Mouse (Mus musculus) left cerebral cortex, postnatal 25 days (tissue): ENCODE measurements around the gene Tmem52b. TPM values are rescaled to one million over a fixed set of nuclear protein-coding genes. Genes with fewer than 3 reads are reported as not detected.

ENCODE experiments used
- DNase-seq, 2 experiments: peaks; one replicate each; pipeline ENCODE4 v3.0.0; 2022; ENCODE audit warnings: low spot score in 2 of 2, mixed read lengths in 1 of 2
- intact Hi-C: fragments of 180-260 bp; cut with DNase I; formaldehyde crosslinking; loops from one replicate; pipeline ENCODE4 v1.15.1; 2025
- total RNA-seq, 2 experiments: library from RNA; stranded (reverse); gene quantifications; 2 replicates each; pipeline ENCODE4 v1.2.3; 2021

Gene Tmem52b
- total RNA-seq, 2 experiments from 2014 or later: not detected

DNA sequence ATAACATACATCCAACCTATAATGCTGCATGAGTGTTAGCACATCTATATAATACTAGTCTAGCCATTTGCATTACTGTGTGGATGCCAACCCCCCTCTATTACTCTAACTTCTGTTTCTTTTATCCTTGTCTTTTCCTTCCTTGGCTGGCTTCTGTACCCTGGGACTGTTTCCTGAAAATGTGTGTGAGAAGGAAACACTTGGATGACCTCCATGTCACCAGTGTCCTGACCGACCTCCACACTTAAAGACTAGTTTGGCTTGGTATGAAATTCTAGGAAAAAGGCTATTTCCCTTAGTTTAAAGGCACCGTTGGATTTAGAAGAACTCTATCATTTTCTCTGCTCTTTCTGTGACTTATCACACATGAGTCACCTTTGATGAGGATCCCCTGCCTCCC is 15.1 kb downstream of the Tmem52b start:
- DNase-seq: no peak
- intact Hi-C loops: no loop called here

DNA sequence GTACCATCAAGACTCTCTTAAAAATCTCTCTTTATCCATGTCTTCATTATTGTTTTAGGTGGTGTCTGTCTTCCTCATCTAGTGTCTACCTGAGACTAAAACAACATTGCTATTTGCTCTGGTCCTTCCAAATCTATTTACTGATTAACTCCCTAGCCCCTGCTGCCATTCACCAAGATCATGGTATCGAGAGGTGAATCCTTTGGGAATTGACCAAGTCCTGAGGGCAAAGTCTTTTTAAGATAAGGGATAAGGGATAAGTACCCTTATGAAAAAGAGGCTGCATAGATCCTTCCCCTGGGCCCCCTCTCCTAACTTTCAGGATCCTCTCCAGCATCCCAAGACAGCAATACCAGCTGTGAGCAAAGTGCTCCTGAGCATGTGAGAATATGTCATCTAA is 17.2 kb downstream of the Tmem52b start:
- DNase-seq: no peak
- intact Hi-C loops: loop anchor here (10.0 kb wide), 2 partner anchors 685 to 765 kb away; no protein-coding TSS in a partner anchor

DNA sequence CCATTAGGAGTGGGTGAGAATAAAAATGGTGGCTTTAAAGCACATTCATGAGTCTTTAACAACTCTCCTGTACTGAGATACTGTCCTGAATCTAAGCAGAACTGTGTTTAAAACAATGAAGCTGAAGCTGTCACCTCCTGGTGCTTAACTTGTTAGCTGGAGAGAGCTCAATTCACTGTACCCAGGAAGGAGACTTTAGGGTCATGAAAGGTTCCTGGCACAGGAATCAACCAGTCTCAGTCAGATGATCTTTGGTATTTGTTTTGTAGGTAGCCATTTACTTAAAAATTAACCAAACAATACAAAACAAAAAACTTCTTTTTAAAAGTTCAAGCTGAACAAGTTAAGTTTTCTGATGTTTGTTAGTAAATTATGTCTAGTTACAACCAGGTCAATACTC is 17.9 kb downstream of the Tmem52b start:
- intact Hi-C loops: loop anchor here (10.0 kb wide), 2 partner anchors 685 to 765 kb away; no protein-coding TSS in a partner anchor
- DNase-seq: no peak

DNA sequence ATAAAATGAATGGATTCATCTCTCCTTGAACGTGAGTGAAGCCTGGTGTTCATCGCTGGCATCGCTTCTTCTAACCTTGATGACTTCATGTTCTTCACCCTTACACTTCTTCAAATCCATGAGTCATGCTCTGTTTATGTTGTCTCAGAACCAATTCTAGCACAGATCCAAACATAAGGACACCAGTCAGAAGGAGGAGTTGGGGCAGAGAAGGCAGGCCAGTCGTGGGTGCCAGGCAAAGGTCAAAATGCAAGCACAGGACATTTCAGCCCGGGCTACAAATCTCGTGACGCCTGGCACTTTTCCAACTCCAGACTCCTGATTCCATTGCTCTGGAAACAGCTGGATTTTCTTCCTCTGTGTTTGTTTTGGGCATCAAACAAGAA is 20.2 kb downstream of the Tmem52b start:
- DNase-seq: peak; percentile 50 to 59
- intact Hi-C loops: loop anchor here (10.0 kb wide), 2 partner anchors 688 to 768 kb away; no protein-coding TSS in a partner anchor

DNA sequence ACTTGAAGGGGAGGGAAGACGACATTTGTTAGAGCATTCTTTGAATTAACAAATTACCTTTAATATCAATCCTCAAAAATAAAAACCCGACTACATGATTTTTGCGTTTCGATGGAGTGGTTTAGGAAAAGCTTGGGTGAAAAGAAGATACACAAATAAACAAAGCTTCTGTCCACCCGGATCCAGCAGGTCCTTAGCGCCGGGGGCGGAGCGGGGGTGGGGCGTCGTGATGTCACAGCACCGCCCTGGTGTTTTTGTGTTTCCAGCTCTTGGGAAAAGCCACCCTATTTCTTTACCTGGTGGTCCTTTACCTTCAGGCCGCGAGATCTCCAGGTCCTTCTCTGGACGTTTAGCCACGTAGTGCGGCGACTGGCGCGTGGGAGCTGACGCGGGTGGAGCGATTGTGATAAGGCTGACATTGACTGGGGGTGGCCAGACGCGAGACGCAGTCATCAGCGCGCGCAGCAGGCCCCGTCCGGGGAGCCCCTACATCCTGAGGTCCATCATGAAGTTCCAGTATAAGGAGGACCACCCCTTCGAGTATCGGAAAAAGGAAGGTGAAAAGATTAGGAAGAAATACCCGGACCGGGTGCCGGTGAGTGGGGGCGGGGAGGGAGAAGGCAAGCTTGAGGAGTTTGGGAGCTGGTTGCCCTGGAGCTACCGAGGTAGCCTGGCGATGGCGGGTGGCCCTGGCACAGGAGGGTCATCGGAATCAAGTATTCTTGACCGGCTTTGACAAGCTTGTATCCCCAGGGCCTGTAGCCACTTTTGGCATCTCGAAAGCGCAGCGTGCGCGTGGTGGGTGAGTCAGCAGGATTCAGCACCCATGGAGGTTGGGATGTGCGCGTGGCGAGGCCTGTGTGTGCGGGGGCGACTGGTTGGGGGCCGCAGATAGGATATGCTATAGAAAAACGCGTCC is 20.8 kb downstream of the Tmem52b start, which contains the start of gene Gabarapl1:
Gene Gabarapl1, plus strand, starts transcription at position 219 of the 919 bp plus-strand sequence.
- intact Hi-C loops: loop anchor here (10.0 kb wide), 2 partner anchors 688 to 768 kb away; no protein-coding TSS in a partner anchor
- peak; percentile 83 to 92 for DNase-seq

DNA sequence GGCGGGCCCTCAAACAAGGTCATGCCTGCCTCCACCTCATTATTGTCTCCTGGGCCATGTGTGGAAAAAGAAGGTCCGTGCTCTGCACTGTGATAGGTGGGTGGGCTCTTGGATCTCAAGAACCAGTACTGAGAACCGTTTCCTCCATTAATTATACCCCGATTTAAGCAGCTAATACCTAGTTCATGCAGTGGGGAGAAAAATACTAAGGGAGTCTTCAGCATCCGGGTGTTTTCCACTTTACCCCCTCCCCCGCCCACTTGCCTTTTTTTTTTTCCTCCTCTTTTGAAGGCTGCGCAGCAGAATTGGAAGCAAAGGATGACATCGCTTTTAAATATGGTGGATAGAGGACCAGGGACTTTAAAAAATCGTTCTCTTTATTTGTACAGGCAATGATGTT is 21.7 kb downstream of the Tmem52b start:
- intact Hi-C loops: loop anchor here (10.0 kb wide), 2 partner anchors 689 to 769 kb away; no protein-coding TSS in a partner anchor

DNA sequence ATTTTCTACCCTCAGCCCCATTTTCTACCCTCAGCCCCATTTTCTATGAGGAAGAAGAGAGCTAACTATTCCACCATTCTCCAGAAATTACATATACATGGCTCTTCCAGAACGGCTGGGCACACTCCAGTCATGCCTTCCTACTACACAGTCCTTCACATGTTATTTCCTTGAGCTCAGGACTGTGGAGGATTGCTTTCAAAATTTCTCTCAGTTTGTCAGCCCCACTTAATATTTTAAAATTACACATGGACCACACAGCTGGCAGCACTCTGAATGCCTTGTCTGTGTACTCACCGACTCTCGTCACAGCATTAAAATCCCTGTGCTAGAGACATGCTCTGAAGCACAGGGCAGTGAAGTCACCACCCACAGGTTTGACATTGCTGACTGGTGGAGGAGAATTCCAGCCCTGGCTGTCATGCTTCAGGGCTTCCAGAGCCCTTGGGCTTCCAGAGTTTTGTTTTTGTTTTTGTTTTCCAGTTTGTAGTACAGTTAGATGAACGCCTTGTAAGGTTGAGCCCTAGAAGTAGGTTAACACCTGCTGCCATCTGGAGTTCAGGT is 22.4 kb downstream of the Tmem52b start:
- DNase-seq: no peak
- intact Hi-C loops: loop anchor here (10.0 kb wide), 2 partner anchors 690 to 770 kb away; no protein-coding TSS in a partner anchor

More for the DNA sequence above, 21.7 kb downstream of the Tmem52b start:
- peak; percentile 42 to 44 for DNase-seq

DNA sequence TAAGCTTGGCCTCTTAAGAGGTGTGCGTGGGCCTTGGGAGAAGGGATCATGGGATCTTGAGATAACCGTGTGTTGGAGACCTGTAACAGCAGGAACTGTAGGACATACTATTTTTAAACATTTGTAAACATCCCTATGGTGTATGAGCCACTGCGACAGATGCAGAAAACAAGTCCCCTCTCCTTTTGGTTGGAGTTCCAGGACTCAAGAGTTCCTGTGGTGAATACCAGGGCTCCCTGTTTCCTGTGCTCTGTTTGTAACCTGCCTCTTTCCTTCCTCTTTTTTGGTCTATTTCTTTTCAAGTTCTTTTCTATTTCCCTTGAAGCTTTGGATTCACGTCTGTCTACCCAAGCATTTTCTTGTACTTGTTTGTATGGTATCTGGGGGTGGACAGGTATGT is 23.4 kb downstream of the Tmem52b start:
- intact Hi-C loops: loop anchor here (10.0 kb wide), 2 partner anchors 691 to 771 kb away; no protein-coding TSS in a partner anchor
- no peak for DNase-seq

DNA sequence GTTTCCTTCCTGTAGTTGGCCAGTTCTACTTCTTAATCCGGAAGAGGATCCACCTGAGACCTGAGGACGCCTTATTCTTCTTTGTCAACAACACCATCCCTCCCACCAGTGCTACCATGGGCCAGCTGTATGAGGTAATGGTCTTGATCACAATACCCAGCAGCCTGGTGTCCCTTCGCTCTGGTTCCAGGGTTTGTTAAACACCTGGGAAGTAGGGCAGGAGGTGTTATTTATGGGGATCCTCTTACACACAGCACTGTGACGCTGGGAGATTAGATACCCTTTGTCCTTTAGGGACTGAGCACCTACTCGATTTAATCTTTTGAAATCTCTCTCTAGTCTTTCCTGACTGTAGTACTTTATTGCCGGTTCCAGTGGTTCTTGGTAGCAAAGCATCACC is 26.2 kb downstream of the Tmem52b start:
- DNase-seq: no peak
- intact Hi-C loops: loop anchor here (10.0 kb wide), 2 partner anchors 694 to 774 kb away; no protein-coding TSS in a partner anchor

DNA sequence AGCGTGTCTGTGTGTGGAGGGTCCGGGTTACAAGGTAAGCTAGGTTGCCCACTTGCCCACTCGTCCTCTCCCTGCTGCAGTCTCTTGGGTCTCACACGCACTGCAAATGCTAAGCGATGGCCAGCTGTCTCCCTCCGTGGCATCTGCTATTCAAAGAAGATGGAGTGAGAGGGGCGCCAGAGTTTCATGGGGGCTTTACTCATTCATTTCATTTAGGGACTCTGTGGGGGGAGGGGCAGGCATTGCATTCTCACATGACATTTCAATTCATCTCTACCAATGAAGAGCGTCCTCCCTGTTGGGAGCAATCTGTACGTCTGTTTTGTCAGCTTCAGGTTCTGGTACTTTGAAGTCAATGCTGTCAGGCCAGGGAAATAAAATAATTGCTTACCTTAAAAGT is 29.6 kb downstream of the Tmem52b start:
- intact Hi-C loops: loop anchor here (10.0 kb wide), 1 partner anchor 1813 kb away; the partner anchor contains the start of gene Styk1
- DNase-seq: no peak

DNA sequence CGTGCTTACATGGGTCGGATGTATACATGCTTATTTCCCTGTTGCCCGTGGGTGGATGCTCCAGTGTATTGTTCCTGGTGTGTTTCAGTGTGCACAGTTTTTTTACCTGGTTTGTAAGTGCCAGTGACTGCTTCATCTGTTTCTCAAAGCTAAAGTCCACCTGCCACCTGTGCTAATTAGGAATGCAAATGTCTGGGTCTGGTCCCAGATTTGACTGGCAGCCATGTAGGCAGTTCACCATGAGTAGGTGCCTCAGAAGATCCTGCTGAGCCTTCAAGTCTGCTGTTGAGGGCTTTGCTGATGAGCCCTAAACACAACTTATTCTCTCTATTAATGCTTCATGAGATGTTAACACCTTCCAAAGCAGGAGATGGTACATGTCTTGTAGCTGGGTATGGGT is 30.2 kb downstream of the Tmem52b start:
- intact Hi-C loops: loop anchor here (10.0 kb wide), 1 partner anchor 1812 kb away; the partner anchor contains the start of gene Styk1
- DNase-seq: no peak

DNA sequence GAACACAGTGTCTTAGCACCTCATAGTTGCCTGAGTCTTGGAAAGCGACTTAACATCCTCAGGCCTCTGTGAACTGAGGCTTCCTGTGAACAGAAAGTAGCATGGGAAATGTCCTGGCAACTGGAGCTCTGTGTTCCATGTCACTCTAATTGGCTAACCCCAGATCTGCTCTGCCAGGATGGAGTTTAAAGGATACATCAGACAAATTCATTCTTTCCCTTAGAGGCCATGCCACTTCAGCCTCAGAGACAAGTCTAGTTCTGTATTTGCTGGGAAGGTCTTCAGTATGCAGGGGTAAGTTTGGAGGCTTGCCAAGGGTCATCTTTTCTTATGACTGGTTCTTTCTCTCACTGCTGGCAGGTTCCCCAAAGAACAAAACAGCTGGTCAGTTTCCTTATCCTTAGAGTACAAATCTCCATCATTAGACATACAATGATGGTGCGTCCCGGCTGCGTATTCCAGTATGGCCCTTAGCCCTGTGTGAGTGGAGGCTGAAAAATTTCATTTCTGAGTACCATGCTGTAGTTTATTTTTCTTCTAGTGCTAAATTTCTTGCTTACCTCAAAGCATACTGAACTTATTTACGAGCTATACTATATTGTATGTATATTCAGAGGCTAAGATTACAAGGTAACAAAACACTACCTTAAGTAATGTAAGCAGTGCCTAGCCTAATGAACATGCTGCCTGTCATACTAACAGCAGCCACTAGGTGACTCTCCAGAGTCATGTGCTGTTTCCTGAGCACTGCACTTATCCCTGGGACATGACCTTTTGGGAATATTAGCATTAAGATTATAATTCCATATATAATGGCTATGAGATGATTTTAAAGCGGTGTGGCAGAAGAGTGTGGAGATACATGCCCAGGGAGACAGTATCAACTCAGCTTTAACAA is 31.6 kb downstream of the Tmem52b start:
- intact Hi-C loops: loop anchor here (10.0 kb wide), 1 partner anchor 1811 kb away; the partner anchor contains the start of gene Styk1

DNA sequence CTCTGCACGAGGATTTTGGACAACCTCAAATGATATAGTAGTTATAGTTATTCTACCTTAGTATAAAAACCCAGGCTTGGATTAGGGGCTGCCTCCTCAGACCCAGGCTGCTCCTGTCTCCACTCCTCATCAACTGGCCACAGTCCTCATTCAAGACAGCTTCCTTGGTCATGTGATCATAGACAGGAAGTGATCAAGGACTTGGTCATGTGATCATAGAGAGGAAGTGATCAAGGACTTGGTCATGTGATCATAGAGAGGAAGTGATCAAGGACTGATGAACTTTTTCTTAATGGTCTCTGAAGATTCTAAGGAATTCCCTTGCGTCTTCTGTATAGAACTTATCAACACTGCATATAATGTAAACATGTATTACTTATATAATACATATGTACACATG is 34.9 kb downstream of the Tmem52b start:
- DNase-seq: no peak
- intact Hi-C loops: loop anchor here (10.0 kb wide), 1 partner anchor 1808 kb away; the partner anchor contains the start of gene Styk1

More for the DNA sequence above, 31.6 kb downstream of the Tmem52b start:
- DNase-seq: peak; percentile 74 to 81

DNA sequence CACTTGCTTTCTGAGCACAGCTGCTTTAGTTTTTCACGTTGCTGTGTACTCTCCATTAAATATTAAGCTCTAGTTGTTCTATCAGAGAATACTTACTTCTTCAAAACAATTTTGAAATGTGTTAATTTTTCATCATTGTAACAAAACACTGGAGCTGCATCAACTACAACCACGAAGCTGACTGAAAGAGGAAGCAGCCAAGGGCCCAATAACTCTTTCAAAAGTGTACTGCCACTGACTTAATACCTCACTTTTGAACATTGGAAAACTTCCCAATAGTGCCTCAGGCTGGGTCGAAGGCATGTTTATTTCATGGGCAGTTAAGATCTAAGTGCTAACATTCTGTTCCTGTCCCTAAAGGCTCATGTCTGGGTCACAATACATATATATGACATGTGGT is 35.7 kb downstream of the Tmem52b start:
- intact Hi-C loops: loop anchor here (10.0 kb wide), 1 partner anchor 1807 kb away; the partner anchor contains the start of gene Styk1
- no peak for DNase-seq

DNA sequence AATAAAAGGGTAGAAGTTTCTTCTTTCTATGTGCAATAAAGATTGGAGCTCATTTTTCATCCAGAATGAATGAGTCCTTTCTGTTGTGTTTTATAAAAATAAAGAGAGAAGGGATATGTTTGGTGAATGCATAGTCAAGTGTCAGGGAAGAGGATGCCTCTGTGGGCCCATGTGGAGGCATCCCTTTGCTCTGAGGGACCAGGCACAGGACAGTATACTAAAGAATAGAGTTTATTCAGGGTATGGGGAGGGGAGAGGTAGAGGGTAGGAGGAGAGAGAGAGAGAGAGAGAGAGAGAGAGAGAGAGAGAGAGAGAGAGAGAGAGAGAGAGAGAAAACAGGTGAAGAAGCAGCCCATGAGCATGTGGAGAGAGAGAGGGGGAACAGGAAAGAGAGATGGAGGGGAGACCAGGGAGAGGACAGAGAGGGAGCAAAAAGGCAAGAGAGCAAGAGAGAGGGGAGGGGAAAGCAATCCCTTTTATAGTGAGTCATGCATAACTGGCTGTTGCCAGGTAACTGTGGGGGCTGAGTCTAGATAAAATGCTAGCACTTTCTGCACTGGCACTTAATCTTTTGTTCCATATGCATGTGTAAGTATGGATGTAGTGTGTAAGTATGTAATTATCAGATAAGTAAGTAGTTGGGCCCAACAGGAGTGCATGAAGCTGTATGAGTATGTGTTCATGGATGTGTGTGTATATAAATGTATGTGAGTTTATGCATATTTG is 45.1 kb downstream of the Tmem52b start:
- intact Hi-C loops: loop anchor here (5.0 kb wide), 1 partner anchor 40 kb away; no protein-coding TSS in a partner anchor
- no peak for DNase-seq

DNA sequence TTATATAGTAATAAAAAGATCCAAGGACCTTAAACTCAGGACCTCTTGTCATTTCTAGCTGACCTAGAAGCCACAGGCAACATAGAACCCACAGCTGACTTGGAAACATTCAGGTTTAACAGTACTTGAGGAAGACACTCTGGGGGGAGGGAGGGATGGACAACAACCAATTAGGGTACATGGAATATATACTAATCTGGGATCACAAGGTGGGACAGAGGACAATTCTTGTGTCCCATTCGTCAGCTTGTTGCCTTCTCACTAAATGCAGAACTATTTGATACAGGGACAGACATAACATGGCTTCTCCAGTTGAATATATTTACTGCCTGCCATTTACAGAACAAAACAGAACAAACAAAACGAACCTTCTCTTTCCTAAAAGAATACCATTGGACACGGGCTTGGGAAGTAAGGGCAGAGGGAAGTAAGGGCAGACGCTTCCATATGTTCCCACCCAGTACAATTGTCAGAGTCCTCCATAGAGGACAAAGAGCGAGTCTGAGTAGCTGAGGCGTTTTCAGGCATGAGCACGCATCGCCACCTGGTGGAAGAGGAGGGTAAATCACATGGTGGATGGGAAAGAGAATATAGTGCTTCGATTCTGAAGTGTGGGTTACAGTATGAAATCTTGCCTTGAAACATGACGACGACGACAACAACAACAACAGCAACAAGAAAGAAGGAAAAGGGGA is 46.7 kb downstream of the Tmem52b start:
- peak; percentile 70 to 76 for DNase-seq
- intact Hi-C loops: loop anchor here (1.0 to 5.0 kb wide), 2 partner anchors 42 to 167 kb away; no protein-coding TSS in a partner anchor

DNA sequence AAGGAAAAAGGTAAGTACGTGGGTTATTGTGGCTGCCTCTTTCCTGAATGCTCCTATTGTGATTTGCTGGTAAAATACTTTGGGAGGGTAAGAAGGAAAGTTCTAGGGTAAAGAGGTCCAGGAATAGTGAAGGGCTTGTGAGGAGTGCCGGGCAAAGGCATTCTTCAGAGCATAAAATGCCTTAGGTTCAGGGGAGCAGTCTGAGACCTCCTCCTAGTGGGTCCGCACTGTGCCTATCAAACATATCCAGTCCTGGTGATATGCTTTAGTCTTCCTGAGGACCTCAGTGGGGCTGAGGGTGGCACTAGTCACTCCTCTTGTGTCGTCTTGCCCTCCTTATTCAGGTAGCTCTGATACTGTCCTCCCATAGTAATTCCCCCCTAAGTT is 47.3 kb downstream of the Tmem52b start:
- no peak for DNase-seq
- intact Hi-C loops: loop anchor here (1.0 to 5.0 kb wide), 2 partner anchors 42 to 167 kb away; no protein-coding TSS in a partner anchor
